Mouse (Mus musculus) hindbrain, embryonic 14.5 days (tissue): ENCODE data around the gene Aldh2. TPM values are rescaled to one million over a fixed set of nuclear protein-coding genes. Genes with fewer than 3 reads are reported as not detected.

Source experiments
- ATAC-seq: fragments of 200-750 bp; cut with Nextera tagmentation; 2 replicates; pipeline ENCODE4 v1.8.0; 2017; ENCODE audit warnings: moderate number of reproducible peaks, mild to moderate bottlenecking, moderate TSS enrichment, moderate library complexity; ENCODE audit not compliant: low FRiP score
- DNase-seq: peaks from one replicate; pipeline ENCODE4 v3.0.0-alpha.2; 2015; ENCODE audit warnings: low spot score
- H3K27ac ChIP-seq: fragments of 300-500 bp; sonication (generic); 2 replicates; pipeline ENCODE4 v1.5.1; 2014; ENCODE audit warnings: mild to moderate bottlenecking, moderate library complexity
- H3K27me3 ChIP-seq: fragments of 300-500 bp; sonication (generic); 2 replicates; pipeline ENCODE4 v1.6.1; 2014; ENCODE audit warnings: mild to moderate bottlenecking, low read length, mixed read lengths; ENCODE audit not compliant: control insufficient read depth, insufficient read depth
- H3K36me3 ChIP-seq: fragments of 300-500 bp; sonication (generic); replicated peaks from 2 replicates; pipeline ENCODE4 v1.6.1; 2014; ENCODE audit not compliant: control insufficient read depth, insufficient read depth
- H3K4me1 ChIP-seq: fragments of 300-500 bp; sonication (generic); replicated peaks from 2 replicates; pipeline ENCODE4 v1.6.1; 2014; ENCODE audit warnings: antibody characterized with exemption, low read length, mixed read lengths; ENCODE audit not compliant: control insufficient read depth, insufficient read depth
- H3K4me2 ChIP-seq: fragments of 300-500 bp; sonication (generic); replicated peaks from 2 replicates; pipeline ENCODE4 v1.6.1; 2014; ENCODE audit warnings: mild to moderate bottlenecking, moderate library complexity
- H3K4me3 ChIP-seq: fragments of 300-500 bp; sonication (generic); replicated peaks from 2 replicates; pipeline ENCODE4 v1.5.1; 2014; ENCODE audit warnings: mild to moderate bottlenecking, low read length
- H3K9ac ChIP-seq: fragments of 300-500 bp; sonication (generic); 2 replicates; pipeline ENCODE4 v1.6.1; 2014
- H3K9me3 ChIP-seq: fragments of 300-500 bp; sonication (generic); 2 replicates; pipeline ENCODE4 v1.6.1; 2016; ENCODE audit warnings: low read length; ENCODE audit not compliant: control insufficient read depth
- WGBS: fragments of 180-500 bp; shearing (Covaris S2); extraction: QIAGEN DNeasy Blood & Tissue Kit; methylation state at CpG from one replicate; pipeline ENCODE4 v1.1.7; 2014; 5-methylcytosine and 5-hydroxymethylcytosine counted together
- polyA plus RNA-seq: library from polyadenylated mRNA; unstranded; fragments of >200 nt; fragmentation: Nextera tagmentation; extraction: Ambion mirVana; gene quantifications from 2 replicates; pipeline ENCODE4 v1.2.1, GENCODE M21; 2014

The Aldh2 gene
- polyA plus RNA-seq, 1 experiment from 2014 or later: 54.5 TPM

DNA sequence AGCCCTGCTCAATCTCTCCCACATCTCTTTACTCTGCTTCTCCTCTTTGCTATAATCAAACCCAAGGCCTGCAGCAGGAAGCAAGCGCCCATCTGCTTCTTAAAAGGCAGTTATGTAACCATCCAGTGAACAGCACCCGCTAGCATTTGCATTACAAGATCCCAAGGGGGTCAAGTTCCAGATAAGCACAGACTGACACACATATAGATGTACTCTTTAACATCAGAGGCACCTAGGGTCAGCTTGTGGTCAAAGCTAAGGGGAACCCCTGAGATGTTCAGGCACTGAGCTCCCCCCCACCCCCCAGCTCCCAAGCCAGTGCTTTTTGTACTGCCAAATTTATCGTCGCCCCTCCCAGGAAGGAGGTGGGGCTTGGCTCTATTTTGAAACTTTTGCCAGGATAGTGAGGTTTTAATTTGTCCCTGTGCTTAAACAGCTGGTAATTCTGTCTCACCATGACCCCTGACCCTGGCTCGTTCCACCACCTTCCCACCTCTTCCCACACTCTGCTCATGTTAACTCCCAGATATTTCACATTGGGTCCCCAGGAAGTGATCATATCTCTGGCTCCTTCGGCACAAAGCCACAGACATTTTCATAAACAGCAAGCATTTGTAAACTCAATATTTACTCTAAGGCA lies 7.1 kb downstream of the Aldh2 start:
- Histone ChIP-seq H3K4me1 (no peaks in the 10 kb centered on the region), H3K36me3 (no peaks in the 10 kb centered on the region), H3K4me3 (no peak overlapping the region), H3K27ac (no peak overlapping the region), H3K9ac (no peak overlapping the region), H3K9me3 (no peaks in the 10 kb centered on the region), H3K4me2 (no peak overlapping the region), H3K27me3 (no peaks in the 10 kb centered on the region)
- ATAC-seq (no peak), DNase-seq (no peak)
- 83% methylated on average over 6 of the region's 6 CpGs for WGBS

DNA sequence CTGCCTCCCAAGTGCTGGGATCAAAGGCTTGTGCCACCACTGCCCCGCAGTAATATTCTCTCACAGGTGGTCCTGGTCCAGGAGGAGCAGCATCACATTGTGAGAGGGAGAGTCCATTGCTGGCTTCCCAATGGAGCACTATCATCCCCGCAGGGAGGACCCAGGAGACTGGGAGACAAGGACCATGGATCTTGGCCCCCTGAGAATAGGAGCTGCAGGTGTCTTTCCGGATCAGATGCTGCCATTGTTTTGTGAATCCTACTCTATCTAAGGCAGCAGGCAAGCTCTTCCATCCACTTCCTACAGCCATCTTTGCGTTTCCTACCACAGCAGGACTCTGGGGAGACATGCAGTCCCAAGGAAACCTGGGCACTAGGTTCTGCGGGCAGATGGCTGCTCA lies 7.9 kb downstream of the Aldh2 start:
- WGBS: 84% methylated on average over 5 of the region's 5 CpGs
- no peak for ATAC-seq
- Histone ChIP-seq H3K4me3 (no peak overlapping the region), H3K9ac (no peak overlapping the region), H3K9me3 (no peaks in the 10 kb centered on the region), H3K4me2 (no peak overlapping the region), H3K27me3 (no peaks in the 10 kb centered on the region), H3K36me3 (no peaks in the 10 kb centered on the region), H3K4me1 (no peaks in the 10 kb centered on the region), H3K27ac (no peak overlapping the region)
- DNase-seq: no peak

GRCm38 (mm10) chr5:121585005-121585404 lies 8.6 kb downstream of the Aldh2 start:
- Histone ChIP-seq H3K9me3 (no peaks in the 10 kb centered on the region), H3K4me2 (no peak overlapping the region), H3K4me1 (no peaks in the 10 kb centered on the region), H3K36me3 (no peaks in the 10 kb centered on the region), H3K27ac (no peak overlapping the region), H3K9ac (no peak overlapping the region), H3K27me3 (no peaks in the 10 kb centered on the region), H3K4me3 (no peak overlapping the region)
- WGBS: 95% methylated on average over 10 of the region's 10 CpGs
- DNase-seq: no peak
- no peak for ATAC-seq

GRCm38 (mm10) chr5:121583765-121584501 lies 9.7 kb downstream of the Aldh2 start:
- Histone ChIP-seq H3K4me2 (no peak overlapping the region), H3K27me3 (no peaks in the 10 kb centered on the region), H3K4me3 (no peak overlapping the region), H3K4me1 (no peaks in the 10 kb centered on the region), H3K36me3 (peaks cover 8% of the 10 kb centered on the region), H3K9ac (no peak overlapping the region), H3K27ac (no peak overlapping the region), H3K9me3 (no peaks in the 10 kb centered on the region)
- no peak for ATAC-seq
- DNase-seq: no peak
- WGBS: 55% methylated on average over 12 of the region's 12 CpGs

GRCm38 (mm10) chr5:121581945-121582344 lies 11.7 kb downstream of the Aldh2 start:
- ATAC-seq (no peak), DNase-seq (no peak)
- 93% methylated on average over 8 of the region's 8 CpGs for WGBS
- H3K27ac ChIP-seq: no peak overlapping the region
- H3K9me3 ChIP-seq: no peaks in the 10 kb centered on the region
- no peaks in the 10 kb centered on the region for H3K27me3 ChIP-seq
- peaks cover 25% of the 10 kb centered on the region for H3K36me3 ChIP-seq
- no peak overlapping the region for H3K4me2 ChIP-seq
- H3K4me1 ChIP-seq: no peaks in the 10 kb centered on the region
- H3K4me3 ChIP-seq: no peak overlapping the region
- H3K9ac ChIP-seq: no peak overlapping the region

DNA sequence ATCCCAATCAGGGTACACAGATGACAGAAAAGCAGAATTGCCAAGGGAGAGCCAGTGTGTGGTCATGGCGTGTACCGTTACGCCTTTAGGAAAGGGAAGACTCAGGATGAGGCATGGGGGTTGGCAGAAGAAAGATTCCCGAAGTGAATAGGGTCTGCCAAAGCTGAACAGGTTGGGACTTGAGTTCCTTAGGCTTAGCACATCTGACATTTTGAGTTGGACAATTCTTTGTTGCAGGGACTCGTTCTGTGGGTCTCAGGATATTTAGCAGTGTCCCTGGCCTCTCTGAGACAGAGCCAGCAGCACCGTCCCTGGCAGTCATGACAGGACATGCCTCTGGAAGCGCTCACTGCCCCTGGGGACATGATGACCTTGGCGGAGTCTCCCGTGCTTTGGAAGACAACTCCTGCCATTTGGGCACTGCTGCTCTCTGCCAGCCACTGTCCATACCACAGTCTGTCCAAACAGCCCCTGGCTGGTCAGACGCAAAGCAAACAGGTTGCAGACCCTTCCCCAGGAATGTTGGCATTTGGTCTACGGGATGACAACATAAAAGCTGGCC lies 16.6 kb downstream of the Aldh2 start:
- Histone ChIP-seq H3K9me3 (no peaks in the 10 kb centered on the region), H3K4me3 (no peak overlapping the region), H3K9ac (no peak overlapping the region), H3K27ac (no peak overlapping the region), H3K4me2 (no peak overlapping the region), H3K27me3 (no peaks in the 10 kb centered on the region), H3K4me1 (no peaks in the 10 kb centered on the region), H3K36me3 (peaks cover 55% of the 10 kb centered on the region)
- ATAC-seq (no peak), DNase-seq (no peak)
- WGBS: 92% methylated on average over 11 of the region's 11 CpGs

GRCm38 (mm10) chr5:121575867-121576266 lies 17.8 kb downstream of the Aldh2 start:
- no peak overlapping the region for H3K9ac ChIP-seq
- WGBS: 96% methylated on average over 11 of the region's 11 CpGs

DNA sequence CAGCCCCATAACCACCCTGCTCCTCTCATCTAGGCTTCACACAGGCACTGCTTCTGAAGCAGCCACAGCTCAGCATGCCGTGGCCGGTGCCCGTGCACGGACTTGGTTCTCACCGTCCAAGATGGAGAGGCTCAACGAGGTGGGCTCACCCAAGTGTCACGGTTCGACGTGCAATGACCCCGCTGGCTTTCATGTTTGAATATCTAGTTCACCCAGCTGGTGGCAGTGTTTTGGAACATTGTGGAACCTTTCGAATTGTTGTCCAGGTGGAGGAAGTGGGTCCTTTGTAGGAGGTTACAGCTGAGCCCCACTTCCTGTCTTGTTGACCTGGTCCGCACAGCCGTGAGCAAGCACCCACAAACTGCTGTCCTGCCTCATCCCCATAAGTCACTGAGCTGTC lies 19.5 kb downstream of the Aldh2 start:
- Histone ChIP-seq H3K36me3 (peaks cover 74% of the 10 kb centered on the region), H3K27ac (no peak overlapping the region), H3K27me3 (no peaks in the 10 kb centered on the region), H3K9me3 (no peaks in the 10 kb centered on the region), H3K4me1 (no peaks in the 10 kb centered on the region), H3K4me3 (no peak overlapping the region), H3K4me2 (no peak overlapping the region), H3K9ac (no peak overlapping the region)
- WGBS: 90% methylated on average over 13 of the region's 13 CpGs
- no peak for DNase-seq
- ATAC-seq: no peak

More at GRCm38 (mm10) chr5:121575867-121576266, 17.8 kb downstream of the Aldh2 start:
- H3K4me3 ChIP-seq: no peak overlapping the region
- no peaks in the 10 kb centered on the region for H3K4me1 ChIP-seq
- H3K4me2 ChIP-seq: no peak overlapping the region
- H3K27ac ChIP-seq: no peak overlapping the region
- no peaks in the 10 kb centered on the region for H3K9me3 ChIP-seq
- ATAC-seq (no peak), DNase-seq (no peak)
- peaks cover 67% of the 10 kb centered on the region for H3K36me3 ChIP-seq
- no peaks in the 10 kb centered on the region for H3K27me3 ChIP-seq

DNA sequence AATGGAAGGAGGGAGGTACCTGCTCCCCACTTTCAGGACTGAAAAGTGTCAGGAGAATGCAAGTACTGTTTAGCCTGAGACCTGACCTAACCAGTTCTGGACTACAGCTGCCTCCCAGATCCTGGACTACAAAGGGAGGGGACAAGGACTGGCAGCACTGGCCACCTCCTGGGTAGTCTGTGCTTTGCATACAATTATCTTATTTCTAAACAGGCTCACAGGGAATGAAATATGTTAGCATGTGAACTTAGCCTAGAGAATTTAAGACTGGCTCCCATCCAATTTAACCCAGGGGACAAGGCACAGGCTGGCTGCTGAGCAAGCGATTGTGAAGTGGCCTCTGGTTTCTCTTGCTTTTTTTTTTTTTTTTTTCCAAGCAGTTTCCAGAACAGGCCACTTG lies 22.8 kb downstream of the Aldh2 start:
- Histone ChIP-seq H3K9ac (no peak overlapping the region), H3K27ac (no peak overlapping the region), H3K9me3 (no peaks in the 10 kb centered on the region), H3K4me1 (no peaks in the 10 kb centered on the region), H3K36me3 (peaks cover 54% of the 10 kb centered on the region), H3K4me2 (no peak overlapping the region), H3K4me3 (no peak overlapping the region), H3K27me3 (no peaks in the 10 kb centered on the region)
- no peak for ATAC-seq
- WGBS: 82% methylated on average over 1 of the region's 1 CpGs
- no peak for DNase-seq
